Mouse (Mus musculus) olfactory bulb, adult 2 months (tissue): Measurements from ENCODE around the gene Vps50.

Experiments used
- CTCF ChIP-seq: fragments of 200-500 bp; IDR thresholded peaks from 2 replicates; pipeline ENCODE4 v1.5.1; 2012; ENCODE audit warnings: low read depth, mild to moderate bottlenecking, low read length, moderate library complexity; ENCODE audit not compliant: insufficient read depth
- POLR2A ChIP-seq: fragments of 200-500 bp; IDR thresholded peaks from 2 replicates; pipeline ENCODE4 v1.6.1; 2012; ENCODE audit warnings: mild to moderate bottlenecking, low read depth, low read length, moderate library complexity; ENCODE audit not compliant: insufficient read depth

GRCm38 (mm10) chr6:3543862-3544261 is 45.7 kb downstream of the Vps50 start:
- TF ChIP-seq CTCF: no peak
- TF ChIP-seq POLR2A: no peak
